Mouse (Mus musculus) lung, postnatal 25 days (tissue): Measurements from ENCODE around the gene Cnih2.

Experiments used
- DNase-seq: peaks from one replicate; pipeline ENCODE4 v3.0.0; 2022; ENCODE audit warnings: low spot score

Cnih2 gene

DNA sequence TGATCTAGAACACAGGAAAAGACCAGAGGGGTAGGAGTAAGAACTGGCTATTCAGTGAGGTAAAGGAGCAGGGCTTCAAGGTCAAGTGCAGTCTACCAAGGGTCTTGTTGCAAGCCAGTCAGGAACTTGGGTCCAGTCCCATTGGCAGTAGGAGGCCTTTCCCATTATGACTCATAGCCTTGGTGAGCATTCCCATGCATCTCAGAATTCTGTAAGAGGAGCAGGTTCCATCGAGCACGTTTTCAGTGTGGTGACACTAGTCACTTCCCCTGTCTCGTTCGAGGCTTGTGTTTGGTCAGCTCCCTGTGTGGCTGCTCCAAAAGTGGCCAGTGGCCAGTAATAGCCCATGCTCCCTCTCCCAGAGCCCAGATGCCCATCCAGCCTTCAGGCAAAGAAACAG, 52.8 kb downstream of the Cnih2 start:
- DNase-seq, result no peak
